ENCODE assay signal across 8 mouse cellular contexts in the genomic region with DNA sequence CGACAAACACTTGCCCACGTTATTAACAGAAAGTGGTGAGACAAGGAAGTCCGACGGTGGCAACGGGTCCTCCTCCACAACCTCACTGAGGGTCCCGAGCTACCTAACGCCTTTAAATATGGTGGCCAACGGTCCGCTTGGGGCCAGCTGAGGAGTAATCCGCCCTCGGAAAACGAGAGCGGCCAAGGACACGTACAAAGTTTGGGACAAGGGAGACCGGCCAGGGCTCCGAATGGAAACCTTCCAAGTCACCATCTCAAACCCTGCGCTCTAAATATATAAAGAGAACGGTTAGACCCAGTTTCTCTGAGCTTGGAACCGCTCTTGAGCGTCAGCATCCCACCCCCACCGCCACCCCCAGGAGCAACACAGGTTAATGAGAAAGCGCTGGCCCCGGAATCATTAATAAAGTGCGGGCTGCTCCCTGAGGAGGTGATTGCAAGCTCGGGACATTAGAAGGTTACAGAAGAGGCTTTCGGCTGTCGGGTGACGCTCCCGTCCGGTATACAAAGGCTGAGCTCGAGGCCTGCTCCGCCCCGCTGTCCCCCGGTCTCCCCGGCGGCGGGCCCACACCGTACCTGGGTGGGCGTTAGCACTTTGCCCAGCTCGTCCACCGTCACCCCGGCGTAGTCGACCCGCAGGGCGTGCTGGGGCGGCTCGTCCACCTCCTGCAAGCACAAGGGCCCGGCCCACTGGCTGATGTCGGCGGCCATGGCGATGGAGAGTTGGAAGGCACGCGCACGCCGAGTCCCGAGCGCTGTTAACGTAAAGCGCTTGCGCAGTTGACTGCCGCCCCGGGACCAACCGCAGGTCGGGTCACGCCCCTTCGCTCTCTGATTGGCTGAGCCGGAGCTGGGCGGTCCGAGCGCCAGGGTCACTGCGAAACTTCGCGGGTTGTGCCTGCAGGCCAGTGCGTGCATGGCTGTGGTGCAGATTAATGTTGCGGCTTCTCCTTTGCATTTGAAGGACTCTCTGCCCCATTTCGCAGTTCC. TPM values are rescaled to one million over a fixed set of nuclear protein-coding genes. Genes with fewer than 3 reads are reported as not detected.
DNase-seq lines count a peak whose midpoint lies in the region; ATAC-seq lines count a peak whose summit lies in the region.

Pebp1 (minus strand) TSS at position 795 of the 992 bp plus-strand sequence.

- no peaks in the 10 kb centered on the region for H3K9me3 ChIP-seq in heart, embryonic 14.5 days (ENCODE audit: control insufficient read depth, low read length)
- 0 out of 2 replicates have a peak, but pooled peaks cover 4% of the 10 kb centered on the region for H3K9me3 ChIP-seq in liver, embryonic 13.5 days (replicated peaks)
- H3K9me3 ChIP-seq in stomach, embryonic 16.5 days (replicated peaks; ENCODE audit: control insufficient read depth, low read length): 0 out of 2 replicates have a peak, but pooled peaks cover 3% of the 10 kb centered on the region

- H3K27ac ChIP-seq in brown adipose tissue, adult 24 weeks (replicated peaks; ENCODE audit: low read depth, low read length): peak within 1 kb of the TSS; percentile 64
- H3K27ac ChIP-seq in heart, embryonic 14.5 days (replicated peaks in 1 of 2; ENCODE audit: control insufficient read depth in 1 of 2, insufficient read depth in 1 of 2, low read depth in 2 of 2, low read length in 2 of 2): peak within 1 kb of the TSS; percentile 72 to 77
- peak within 1 kb of the TSS; percentile 59; the same call in 1 of the 2 replicates for H3K27ac ChIP-seq in liver, embryonic 13.5 days
- peak within 1 kb of the TSS; percentile 74 for H3K27ac ChIP-seq in stomach, embryonic 16.5 days (ENCODE audit: low read length)

- peak within 1 kb of the TSS; percentile 92 for H3K4me3 ChIP-seq in brown adipose tissue, adult 24 weeks (ENCODE audit: insufficient read depth, low read depth, low read length)
- peak within 1 kb of the TSS; percentile 81 for H3K4me3 ChIP-seq in heart, embryonic 14.5 days (ENCODE audit: control insufficient read depth in 1 of 2, insufficient read depth in 1 of 2, low read depth in 1 of 2, low read length in 2 of 2)
- peak within 1 kb of the TSS; percentile 75 for H3K4me3 ChIP-seq in liver, embryonic 13.5 days (replicated peaks)
- peak within 1 kb of the TSS; percentile 95 for H3K4me3 ChIP-seq in stomach, embryonic 16.5 days (replicated peaks; ENCODE audit: low read length)

- no peaks in the 10 kb centered on the region for H3K27me3 ChIP-seq in heart, embryonic 14.5 days (ENCODE audit: control insufficient read depth, insufficient read depth, low read length)
- no peaks in the 10 kb centered on the region for H3K27me3 ChIP-seq in liver, embryonic 13.5 days
- no peaks in the 10 kb centered on the region for H3K27me3 ChIP-seq in stomach, embryonic 16.5 days (ENCODE audit: control insufficient read depth, insufficient read depth, low read length)

- peaks cover 3% of the 10 kb centered on the region; the same call in 1 of the 2 replicates for H3K4me1 ChIP-seq in brown adipose tissue, adult 24 weeks (ENCODE audit: control insufficient read depth, insufficient read depth, insufficient read length, low read length)
- peaks cover 8 to 29% of the 10 kb centered on the region in 2 experiments for H3K4me1 ChIP-seq in heart, embryonic 14.5 days (ENCODE audit: control insufficient read depth in 2 of 2, insufficient read depth in 2 of 2, low read length in 2 of 2)
- H3K4me1 ChIP-seq in liver, embryonic 13.5 days (replicated peaks): peaks cover 42% of the 10 kb centered on the region
- H3K4me1 ChIP-seq in stomach, embryonic 16.5 days (ENCODE audit: control insufficient read depth, insufficient read depth, low read length): peaks cover 22% of the 10 kb centered on the region

- DNase-seq in CD4-positive, CD25-positive, alpha-beta regulatory T cell, adult 2 months (ENCODE audit: low read depth, low spot score): peak; percentile 96
- peak; percentile 89 for DNase-seq in fibroblast of lung, adult 2 months (ENCODE audit: low read depth)
- peak; percentile 98 for DNase-seq in kidney, postnatal 14 days
- peak; percentile 95 for DNase-seq in liver, embryonic 13.5 days
- peak; percentile 92 for DNase-seq in neural tube, embryonic 10.5 days (ENCODE audit: extremely low spot score, low spot score)

- H3K4me2 ChIP-seq in heart, embryonic 14.5 days (ENCODE audit: low read length): peak within 1 kb of the TSS; percentile 87
- peak within 1 kb of the TSS; percentile 94 for H3K4me2 ChIP-seq in liver, embryonic 13.5 days
- peak within 1 kb of the TSS; percentile 87 for H3K4me2 ChIP-seq in stomach, embryonic 16.5 days (ENCODE audit: low read depth, low read length)

- H3K9ac ChIP-seq in heart, embryonic 14.5 days (ENCODE audit: low read length): peak within 1 kb of the TSS; percentile 89
- peak within 1 kb of the TSS; percentile 81 for H3K9ac ChIP-seq in liver, embryonic 13.5 days
- peak within 1 kb of the TSS; percentile 91 for H3K9ac ChIP-seq in stomach, embryonic 16.5 days (ENCODE audit: low read length)

- under 1% methylated on average over 74 of the region's 77 CpGs for WGBS in heart, embryonic 14.5 days
- under 1% methylated on average over 77 of the region's 77 CpGs for WGBS in liver, embryonic 13.5 days (ENCODE audit: insufficient replicate concordance)
- WGBS in stomach, embryonic 16.5 days: under 1% methylated on average over 74 of the region's 77 CpGs

- ATAC-seq in heart, embryonic 14.5 days (ENCODE audit: insufficient number of reproducible peaks, insufficient read depth, low FRiP score, low read depth): peak; percentile 96
- peak; percentile 96 for ATAC-seq in liver, embryonic 13.5 days (ENCODE audit: low read depth)
- peak; percentile 97 for ATAC-seq in stomach, embryonic 16.5 days (ENCODE audit: insufficient read depth, low FRiP score)

- peaks cover 30% of the 10 kb centered on the region for H3K36me3 ChIP-seq in heart, embryonic 14.5 days (ENCODE audit: control insufficient read depth, insufficient read depth, low read length)
- peaks cover 33% of the 10 kb centered on the region for H3K36me3 ChIP-seq in liver, embryonic 13.5 days
- peaks cover 7% of the 10 kb centered on the region; the same call in 1 of the 2 replicates for H3K36me3 ChIP-seq in stomach, embryonic 16.5 days (ENCODE audit: control insufficient read depth, insufficient read depth, low read length)

RNA-seq across cellular contexts. Expression of gene Pebp1, which starts in this region (rescaled TPM):
- 292 and 442 TPM in 2 replicates for polyA plus RNA-seq in brown adipose tissue, adult 24 weeks (2012; ENCODE audit: insufficient read depth, insufficient read length, missing spikeins)
- polyA plus RNA-seq in heart, embryonic 14.5 days (2014; fragmentation: Nextera tagmentation; extraction: Ambion mirVana): 634 and 638 TPM in 2 replicates
- 275 and 276 TPM in 2 replicates for polyA plus RNA-seq in liver, embryonic 13.5 days (2015; fragmentation: Nextera tagmentation; extraction: Ambion mirVana)
- polyA plus RNA-seq in stomach, embryonic 16.5 days (2015; fragmentation: Nextera tagmentation; extraction: Ambion mirVana): 666 and 677 TPM in 2 replicates

Comparison
In these comparisons a context has a peak if more than half of its experiments do, and no peak if none do; other contexts are left out.
1. Peak in every context shown above with its lines: DNase-seq, ATAC-seq, H3K4me3 ChIP-seq and H3K27ac ChIP-seq.